Mouse (Mus musculus) midbrain, embryonic 11.5 days (tissue): ENCODE measurements around the gene Myof. TPM values are rescaled to one million over a fixed set of nuclear protein-coding genes. Genes with fewer than 3 reads are reported as not detected.

Experiments
- ATAC-seq: fragments of 200-750 bp; cut with Nextera tagmentation; 2 replicates; pipeline ENCODE4 v1.8.0; 2017; ENCODE audit warnings: moderate TSS enrichment, moderate library complexity; ENCODE audit not compliant: low FRiP score
- DNase-seq: peaks from one replicate; pipeline ENCODE4 v3.0.0; 2015; ENCODE audit warnings: low spot score; ENCODE audit errors: missing footprints
- H3K27ac ChIP-seq: fragments of 300-500 bp; sonication (generic); 2 replicates; pipeline ENCODE4 v1.5.1; 2014; ENCODE audit warnings: low read depth, low read length
- H3K27me3 ChIP-seq: fragments of 300-500 bp; sonication (generic); 2 replicates; pipeline ENCODE4 v1.6.1; 2014; ENCODE audit warnings: mild to moderate bottlenecking, low read length, moderate library complexity, mixed read lengths; ENCODE audit not compliant: control insufficient read depth, insufficient read depth
- H3K36me3 ChIP-seq: fragments of 300-500 bp; sonication (generic); 2 replicates; pipeline ENCODE4 v1.6.1; 2014; ENCODE audit warnings: mild to moderate bottlenecking, low read length, moderate library complexity, mixed read lengths; ENCODE audit not compliant: control insufficient read depth, insufficient read depth
- H3K4me1 ChIP-seq: fragments of 300-500 bp; sonication (generic); 2 replicates; pipeline ENCODE4 v1.6.1; 2014; ENCODE audit warnings: low read length; ENCODE audit not compliant: control insufficient read depth, insufficient read depth
- H3K4me2 ChIP-seq: fragments of 300-500 bp; sonication (generic); 2 replicates; pipeline ENCODE4 v1.6.1; 2014; ENCODE audit warnings: mild to moderate bottlenecking, moderate library complexity
- H3K4me3 ChIP-seq: fragments of 300-500 bp; sonication (generic); 2 replicates; pipeline ENCODE4 v1.5.1; 2014; ENCODE audit warnings: low read depth, low read length
- H3K9ac ChIP-seq: fragments of 300-500 bp; sonication (generic); 2 replicates; pipeline ENCODE4 v1.6.1; 2014; ENCODE audit warnings: low read length
- H3K9me3 ChIP-seq: fragments of 300-500 bp; sonication (generic); 2 replicates; pipeline ENCODE4 v1.6.1; 2016; ENCODE audit warnings: low read length; ENCODE audit not compliant: control insufficient read depth
- WGBS: fragments of 180-500 bp; shearing (Covaris S2); extraction: QIAGEN DNeasy Blood & Tissue Kit; methylation state at CpG from one replicate; pipeline ENCODE4 v1.1.7; 2014; 5-methylcytosine and 5-hydroxymethylcytosine counted together
- polyA plus RNA-seq: library from polyadenylated mRNA; unstranded; fragments of >200 nt; fragmentation: Nextera tagmentation; extraction: Ambion mirVana; gene quantifications from 2 replicates; pipeline ENCODE4 v1.2.1, GENCODE M21; 2014

The Myof gene
- polyA plus RNA-seq, 1 experiment from 2014 or later: 3.3 TPM

DNA sequence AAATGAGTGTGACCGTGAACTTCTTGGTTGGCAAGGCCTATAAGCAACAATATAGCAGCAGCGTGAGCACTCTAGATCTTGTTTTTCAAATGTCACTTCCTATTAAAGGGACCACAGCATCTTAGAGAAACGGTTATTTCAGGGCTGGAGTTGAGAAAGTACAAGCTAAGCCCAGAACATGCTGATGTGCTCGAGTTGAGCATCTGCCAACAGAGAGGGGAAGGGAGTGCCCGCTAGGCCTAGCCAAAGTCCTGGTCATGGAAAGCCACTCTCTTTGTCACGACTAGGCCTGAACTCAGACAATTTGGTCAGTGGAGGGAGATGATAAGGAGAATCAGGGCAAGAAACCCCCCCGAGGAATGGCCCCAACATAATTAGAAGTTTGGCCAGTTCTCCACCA is 86.1 kb downstream of the Myof start:
- H3K27ac ChIP-seq: no peak overlapping the region
- 80% methylated on average over 7 of the region's 7 CpGs for WGBS
- DNase-seq (no peak), ATAC-seq (no peak)
- H3K9me3 ChIP-seq: no peaks in the 10 kb centered on the region
- H3K4me2 ChIP-seq: no peak overlapping the region
- H3K9ac ChIP-seq: no peak overlapping the region
- no peak overlapping the region for H3K4me3 ChIP-seq
- H3K27me3 ChIP-seq: no peaks in the 10 kb centered on the region
- H3K36me3 ChIP-seq: no peaks in the 10 kb centered on the region
- H3K4me1 ChIP-seq: no peaks in the 10 kb centered on the region

DNA sequence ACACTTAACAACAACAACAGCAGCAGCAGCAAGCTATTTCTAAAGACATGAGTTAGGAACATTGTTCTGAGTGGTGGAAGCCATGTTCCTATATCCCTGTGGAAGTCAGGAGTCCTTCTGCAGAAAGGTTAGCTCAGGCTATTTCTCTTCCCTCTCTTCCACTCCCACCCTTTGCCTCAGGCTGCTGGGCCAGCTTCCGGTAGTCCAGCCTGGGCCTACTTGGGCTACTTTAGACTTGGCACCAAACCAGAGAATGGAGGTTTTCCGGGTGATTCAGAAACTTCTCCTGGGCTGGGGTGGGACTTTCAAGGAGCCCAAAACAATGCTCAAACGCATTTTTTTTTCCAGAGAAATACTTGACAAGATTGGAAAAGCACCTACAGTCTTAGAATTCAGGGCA is 87.4 kb downstream of the Myof start:
- Histone ChIP-seq H3K4me1 (no peaks in the 10 kb centered on the region), H3K27ac (no peak overlapping the region), H3K4me3 (no peak overlapping the region), H3K4me2 (no peak overlapping the region), H3K36me3 (no peaks in the 10 kb centered on the region), H3K9ac (no peak overlapping the region), H3K27me3 (no peaks in the 10 kb centered on the region), H3K9me3 (no peaks in the 10 kb centered on the region)
- WGBS: 85% methylated on average over 3 of the region's 3 CpGs
- ATAC-seq (no peak), DNase-seq (no peak)

DNA sequence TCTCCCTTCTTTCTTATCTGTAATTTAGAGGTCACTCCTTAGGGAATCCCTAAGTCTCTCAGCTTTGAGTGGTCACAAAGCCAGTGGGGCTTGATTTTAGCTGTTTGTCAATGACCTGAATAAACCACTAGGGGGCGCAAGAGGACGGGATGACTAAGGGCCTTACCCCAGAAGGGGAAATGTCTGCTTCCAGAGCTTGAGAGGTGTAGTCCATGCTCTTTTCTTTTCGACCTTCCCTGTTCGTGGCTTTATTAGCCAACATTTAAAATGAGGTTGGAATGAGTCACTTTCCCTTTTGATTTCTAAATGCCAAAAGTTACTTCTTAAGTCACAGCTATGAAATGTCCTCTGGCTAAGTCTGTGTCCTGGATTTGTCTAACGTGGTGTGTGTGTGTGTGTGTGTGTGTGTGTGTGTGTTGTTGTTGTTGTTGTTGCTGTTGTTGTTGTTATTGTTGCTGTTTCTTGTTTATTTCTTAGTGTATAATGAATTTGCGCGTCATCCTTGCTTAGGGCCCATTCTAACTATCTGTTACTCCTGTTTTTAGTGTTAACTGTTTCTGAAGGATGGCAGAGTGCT is 87.9 kb downstream of the Myof start:
- DNase-seq (peak; percentile 97), ATAC-seq (peak; percentile 62; the same call in 1 of the 2 replicates)
- no peak overlapping the region for H3K9ac ChIP-seq
- H3K4me2 ChIP-seq: no peak overlapping the region
- H3K4me3 ChIP-seq: no peak overlapping the region
- no peaks in the 10 kb centered on the region for H3K4me1 ChIP-seq
- H3K9me3 ChIP-seq: no peaks in the 10 kb centered on the region
- WGBS: 42% methylated on average over 7 of the region's 7 CpGs
- no peak overlapping the region for H3K27ac ChIP-seq
- H3K27me3 ChIP-seq: no peaks in the 10 kb centered on the region
- no peaks in the 10 kb centered on the region for H3K36me3 ChIP-seq

DNA sequence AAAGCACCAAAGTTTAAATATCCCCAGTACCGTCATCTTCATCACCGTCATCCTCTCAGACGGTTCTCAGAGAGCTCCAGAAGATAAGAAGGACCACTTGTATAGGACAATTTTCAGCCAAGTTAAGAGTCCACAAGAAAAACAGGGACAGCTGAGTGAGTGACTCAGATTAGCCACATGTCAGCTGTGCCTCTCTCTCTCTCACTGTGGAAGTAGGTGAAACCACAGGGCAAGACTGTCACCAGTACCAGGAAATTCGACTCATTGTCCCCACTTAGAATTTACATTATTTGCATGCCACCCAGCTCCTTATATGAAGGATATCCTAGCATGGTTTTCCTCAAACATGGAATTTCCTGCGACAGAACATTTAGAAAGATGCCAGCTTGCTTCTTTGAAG is 88.6 kb downstream of the Myof start:
- Histone ChIP-seq H3K4me3 (no peak overlapping the region), H3K36me3 (no peaks in the 10 kb centered on the region), H3K9ac (no peak overlapping the region), H3K4me1 (no peaks in the 10 kb centered on the region), H3K27ac (no peak overlapping the region), H3K9me3 (no peaks in the 10 kb centered on the region), H3K4me2 (no peak overlapping the region), H3K27me3 (no peaks in the 10 kb centered on the region)
- 79% methylated on average over 5 of the region's 5 CpGs for WGBS
- DNase-seq: no peak
- no peak for ATAC-seq

DNA sequence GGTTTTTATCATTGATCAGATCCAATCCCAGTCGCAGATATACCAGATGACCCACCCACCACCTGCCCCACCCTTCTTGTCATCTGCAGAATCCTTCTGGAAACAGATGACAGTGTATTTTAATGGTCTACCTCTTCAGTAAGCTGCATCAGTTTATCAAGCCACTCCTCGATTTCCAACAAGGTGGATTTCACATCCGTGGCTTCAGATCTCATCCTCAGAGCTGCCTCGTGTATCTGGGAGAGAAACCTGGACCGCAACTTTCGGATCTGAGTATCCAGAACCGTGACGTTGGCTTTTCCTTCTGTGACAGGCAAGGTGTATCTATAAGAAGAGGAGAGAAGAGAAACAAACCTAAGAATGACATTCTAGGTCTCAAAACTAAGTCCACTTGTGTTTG is 89.1 kb downstream of the Myof start:
- Histone ChIP-seq H3K4me3 (no peak overlapping the region), H3K9me3 (no peaks in the 10 kb centered on the region), H3K4me2 (no peak overlapping the region), H3K4me1 (no peaks in the 10 kb centered on the region), H3K36me3 (no peaks in the 10 kb centered on the region), H3K27ac (no peak overlapping the region), H3K9ac (no peak overlapping the region), H3K27me3 (no peaks in the 10 kb centered on the region)
- WGBS: 81% methylated on average over 8 of the region's 8 CpGs
- ATAC-seq (no peak), DNase-seq (no peak)

DNA sequence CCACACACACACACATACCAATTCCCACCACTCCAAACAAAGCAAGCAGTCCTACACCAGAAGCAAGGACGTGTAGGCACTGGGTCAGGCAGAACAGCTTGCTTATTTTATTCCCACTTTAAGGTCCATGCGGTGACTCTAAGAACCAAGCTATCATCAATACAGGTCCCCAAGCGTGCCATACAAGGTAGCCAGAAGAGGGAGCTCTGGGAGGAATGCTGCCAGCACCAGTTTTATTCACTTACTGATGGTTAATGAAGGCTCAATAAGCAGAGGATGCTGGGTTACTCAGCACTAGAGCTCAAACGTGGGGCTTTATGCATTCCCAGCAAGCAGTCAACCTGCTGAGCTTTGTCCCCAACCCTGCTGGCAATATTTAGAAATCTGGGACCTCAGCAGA is 96.7 kb downstream of the Myof start:
- ATAC-seq (no peak), DNase-seq (no peak)
- Histone ChIP-seq H3K9ac (no peak overlapping the region), H3K27ac (no peak overlapping the region), H3K9me3 (no peaks in the 10 kb centered on the region), H3K36me3 (no peaks in the 10 kb centered on the region), H3K4me1 (no peaks in the 10 kb centered on the region), H3K27me3 (no peaks in the 10 kb centered on the region), H3K4me3 (no peak overlapping the region), H3K4me2 (no peak overlapping the region)
- 25% methylated on average over 4 of the region's 4 CpGs for WGBS

DNA sequence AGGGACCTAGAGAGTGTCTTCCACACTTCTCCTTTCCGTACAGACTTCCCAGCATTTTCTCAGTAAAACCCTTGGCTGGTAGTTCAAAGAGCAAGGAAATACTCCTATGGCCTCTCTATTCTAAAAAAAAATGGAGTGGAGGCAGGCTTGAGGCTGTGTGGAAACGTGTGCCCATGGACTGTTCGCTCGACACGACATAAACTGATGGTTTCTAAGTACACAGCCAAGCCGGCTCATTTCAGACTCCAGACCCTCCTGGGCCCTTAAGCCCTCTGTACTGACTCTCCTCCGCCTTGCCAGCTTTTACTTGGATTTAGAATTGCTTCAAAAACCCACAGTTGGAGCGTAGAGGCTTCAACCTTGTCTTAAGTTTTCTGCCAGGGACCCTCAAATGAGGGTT is 97.3 kb downstream of the Myof start:
- H3K4me3 ChIP-seq: no peak overlapping the region
- H3K9ac ChIP-seq: no peak overlapping the region
- H3K4me2 ChIP-seq: no peak overlapping the region
- ATAC-seq (no peak), DNase-seq (no peak)
- no peaks in the 10 kb centered on the region for H3K36me3 ChIP-seq
- 82% methylated on average over 8 of the region's 8 CpGs for WGBS
- no peak overlapping the region for H3K27ac ChIP-seq
- no peaks in the 10 kb centered on the region for H3K27me3 ChIP-seq
- H3K4me1 ChIP-seq: no peaks in the 10 kb centered on the region
- no peaks in the 10 kb centered on the region for H3K9me3 ChIP-seq

DNA sequence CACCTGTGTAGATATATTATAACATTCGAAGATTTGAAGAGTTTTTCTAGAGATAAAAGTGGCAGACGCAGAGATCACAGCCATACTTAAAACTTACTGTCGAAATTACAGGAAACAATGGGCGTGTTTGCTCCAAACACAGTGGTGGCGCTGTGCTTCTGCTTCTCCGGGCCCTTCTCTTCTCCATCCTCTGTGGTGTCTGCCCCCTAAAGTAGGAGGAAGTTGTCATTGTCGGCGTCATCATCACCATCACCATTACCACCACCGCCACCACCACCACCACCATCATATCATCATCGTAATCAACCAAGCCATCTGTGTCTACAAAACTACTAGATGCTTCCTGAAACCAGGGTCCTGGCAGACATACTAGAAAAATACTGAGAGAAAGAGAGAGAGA is 104.2 kb downstream of the Myof start:
- DNase-seq (no peak), ATAC-seq (no peak)
- Histone ChIP-seq H3K4me3 (no peak overlapping the region), H3K36me3 (no peaks in the 10 kb centered on the region), H3K27ac (no peak overlapping the region), H3K4me2 (no peak overlapping the region), H3K4me1 (no peaks in the 10 kb centered on the region), H3K9ac (no peak overlapping the region), H3K9me3 (no peaks in the 10 kb centered on the region), H3K27me3 (no peaks in the 10 kb centered on the region)
- 88% methylated on average over 10 of the region's 10 CpGs for WGBS

DNA sequence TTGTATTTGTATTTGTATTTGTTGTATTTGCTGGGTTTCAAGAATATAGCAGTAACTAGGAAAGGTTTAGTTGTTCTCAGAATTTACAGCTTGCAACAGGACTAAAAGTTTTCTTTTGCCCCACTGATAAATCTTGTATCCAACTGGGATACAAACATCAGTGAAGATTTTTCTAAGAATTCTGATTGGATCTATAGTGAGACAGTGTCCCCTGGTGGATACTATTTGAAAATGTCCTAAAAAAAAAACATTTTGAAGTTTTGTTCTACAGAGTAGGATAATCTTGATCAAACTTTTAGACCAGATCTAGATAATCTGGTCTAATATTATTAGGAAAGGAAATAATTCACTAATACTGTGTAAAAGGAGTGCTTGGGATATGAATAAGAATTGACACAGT is 106.3 kb downstream of the Myof start:
- Histone ChIP-seq H3K9ac (no peak overlapping the region), H3K36me3 (no peaks in the 10 kb centered on the region), H3K4me1 (no peaks in the 10 kb centered on the region), H3K4me2 (no peak overlapping the region), H3K9me3 (no peaks in the 10 kb centered on the region), H3K27ac (no peak overlapping the region), H3K27me3 (no peaks in the 10 kb centered on the region), H3K4me3 (no peak overlapping the region)
- no peak for DNase-seq
- ATAC-seq: no peak

DNA sequence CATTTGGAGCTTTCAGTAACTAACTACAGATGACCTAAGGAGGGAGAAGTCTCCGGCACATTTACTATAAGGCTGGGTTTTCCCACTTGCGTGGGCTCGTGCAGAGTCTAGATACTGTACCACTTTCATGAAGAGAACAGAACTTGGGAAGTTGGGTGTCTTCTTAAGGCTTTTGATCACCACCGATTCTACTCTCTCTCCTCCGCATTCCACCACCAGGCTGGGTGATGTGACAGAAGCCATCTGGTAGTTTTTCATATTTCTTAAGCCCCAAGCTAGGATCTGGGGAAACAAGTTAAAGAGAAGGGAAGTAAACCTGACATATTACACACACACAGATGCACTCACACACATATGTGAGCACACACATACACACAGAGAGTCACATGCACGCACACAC is 108.7 kb downstream of the Myof start:
- ATAC-seq (no peak), DNase-seq (no peak)
- Histone ChIP-seq H3K4me1 (no peaks in the 10 kb centered on the region), H3K4me2 (no peak overlapping the region), H3K36me3 (no peaks in the 10 kb centered on the region), H3K4me3 (no peak overlapping the region), H3K9me3 (no peaks in the 10 kb centered on the region), H3K9ac (no peak overlapping the region), H3K27ac (no peak overlapping the region), H3K27me3 (no peaks in the 10 kb centered on the region)
- WGBS: 90% methylated on average over 6 of the region's 6 CpGs
